Mouse (Mus musculus) spleen, postnatal 14 days (tissue): ENCODE data around the gene 1110012L19Rik.
"Not testable (repeated sequence)": the region's sequence is repeated elsewhere in the genome, so short reads cannot be mapped to it uniquely, and the experiment has no call there.

Source experiments
- DNase-seq, 2 experiments: peaks; one replicate each; pipeline ENCODE4 v3.0.0; 2021 to 2022; ENCODE audit warnings: low spot score in 2 of 2

Gene 1110012L19Rik

DNA sequence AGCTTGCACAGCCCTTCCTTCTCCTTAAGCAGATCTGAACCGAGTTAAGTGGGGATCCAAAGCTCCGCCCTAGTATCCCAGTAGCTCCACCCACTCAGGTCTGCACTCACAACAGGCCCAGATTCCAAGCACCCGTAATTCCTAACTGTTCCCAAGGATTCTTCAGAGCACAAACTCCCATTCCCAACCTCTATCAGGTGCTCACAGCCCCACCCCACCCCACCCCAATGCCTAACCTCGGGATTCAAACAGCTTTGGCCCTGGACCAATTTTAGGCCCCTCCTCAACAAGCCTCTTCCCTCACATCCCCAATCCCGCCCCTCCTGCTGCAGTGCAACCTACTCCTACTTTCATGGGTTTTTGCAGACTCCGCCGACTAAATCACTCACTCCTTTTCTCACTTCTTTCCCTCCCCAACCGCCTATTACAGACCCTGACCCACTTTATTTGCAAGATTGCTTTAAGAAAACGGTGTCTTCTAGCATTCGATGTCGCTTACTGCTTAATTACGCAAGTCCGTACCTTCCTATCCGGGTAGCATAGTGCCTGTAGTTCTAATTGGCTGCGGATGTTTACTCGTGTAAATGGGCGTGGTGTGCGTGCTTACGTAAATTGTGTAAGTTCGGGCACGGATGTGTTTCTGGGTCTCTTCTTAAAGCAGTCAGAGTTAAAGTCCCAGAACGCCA lies at the start of gene 1110012L19Rik:
TSS of gene 1110012L19Rik (plus strand) at position 602 of the 686 bp plus-strand sequence.
- DNase-seq = peak; percentile 11 to 34

DNA sequence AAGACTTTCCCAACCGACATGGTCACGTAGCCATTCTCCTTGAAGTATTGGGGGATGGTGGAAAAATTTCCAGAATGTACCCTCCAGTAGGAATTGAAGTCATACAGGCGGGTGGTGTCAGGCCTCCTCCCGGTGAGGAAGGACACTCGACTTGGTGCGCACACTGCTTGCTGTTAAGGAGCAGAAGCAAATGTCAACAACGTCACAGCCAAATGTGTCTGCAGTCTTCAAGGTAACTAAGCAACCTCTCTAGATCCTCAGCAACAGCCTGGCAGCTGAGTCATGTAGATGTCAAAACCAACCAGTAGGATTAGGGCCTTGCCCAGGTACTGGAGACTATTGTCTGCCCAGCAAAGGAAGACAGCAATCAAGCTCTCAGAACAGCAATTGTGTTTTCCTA lies 22.7 kb upstream of the 1110012L19Rik start:
- no peak for DNase-seq

DNA sequence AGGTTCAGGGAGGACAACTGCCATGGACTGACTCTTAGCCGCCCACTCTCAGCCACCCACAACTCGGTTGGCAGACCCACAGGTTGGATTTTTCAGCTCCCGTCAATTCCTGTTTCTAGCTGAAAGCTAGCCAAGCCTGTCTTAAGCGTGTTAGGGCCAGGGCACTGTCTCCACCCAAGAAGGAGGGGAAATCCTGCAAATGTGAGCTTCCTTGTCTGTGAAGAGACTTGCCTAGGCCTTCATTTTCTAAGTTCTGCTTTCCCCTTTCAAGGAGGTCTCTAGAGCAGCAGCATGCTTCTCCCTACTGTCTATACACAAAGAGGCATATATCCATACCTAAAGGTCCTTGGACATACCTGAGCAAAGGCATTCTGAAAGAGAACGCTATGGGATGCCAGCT lies 22.2 kb upstream of the 1110012L19Rik start:
- no peak for DNase-seq

DNA sequence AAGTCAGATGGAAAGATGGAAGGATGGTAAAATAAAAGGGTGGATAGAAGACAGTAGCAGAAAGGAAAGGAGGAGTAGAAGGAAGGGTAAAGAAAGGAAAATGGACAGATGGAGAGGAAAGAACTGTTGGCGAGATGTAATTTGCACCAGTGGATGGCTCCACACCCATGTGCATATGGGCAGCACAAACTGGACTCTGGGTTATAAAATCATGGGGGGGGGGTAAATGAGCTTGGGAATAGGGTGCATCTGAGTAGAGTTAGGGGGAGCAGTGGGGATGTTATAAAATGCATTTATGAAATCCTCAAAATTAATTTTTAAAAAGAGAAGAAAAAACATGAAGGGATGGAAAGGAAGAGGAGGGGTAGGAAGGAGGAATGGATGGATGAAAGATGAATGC lies 21.5 kb upstream of the 1110012L19Rik start:
- DNase-seq = no peak

DNA sequence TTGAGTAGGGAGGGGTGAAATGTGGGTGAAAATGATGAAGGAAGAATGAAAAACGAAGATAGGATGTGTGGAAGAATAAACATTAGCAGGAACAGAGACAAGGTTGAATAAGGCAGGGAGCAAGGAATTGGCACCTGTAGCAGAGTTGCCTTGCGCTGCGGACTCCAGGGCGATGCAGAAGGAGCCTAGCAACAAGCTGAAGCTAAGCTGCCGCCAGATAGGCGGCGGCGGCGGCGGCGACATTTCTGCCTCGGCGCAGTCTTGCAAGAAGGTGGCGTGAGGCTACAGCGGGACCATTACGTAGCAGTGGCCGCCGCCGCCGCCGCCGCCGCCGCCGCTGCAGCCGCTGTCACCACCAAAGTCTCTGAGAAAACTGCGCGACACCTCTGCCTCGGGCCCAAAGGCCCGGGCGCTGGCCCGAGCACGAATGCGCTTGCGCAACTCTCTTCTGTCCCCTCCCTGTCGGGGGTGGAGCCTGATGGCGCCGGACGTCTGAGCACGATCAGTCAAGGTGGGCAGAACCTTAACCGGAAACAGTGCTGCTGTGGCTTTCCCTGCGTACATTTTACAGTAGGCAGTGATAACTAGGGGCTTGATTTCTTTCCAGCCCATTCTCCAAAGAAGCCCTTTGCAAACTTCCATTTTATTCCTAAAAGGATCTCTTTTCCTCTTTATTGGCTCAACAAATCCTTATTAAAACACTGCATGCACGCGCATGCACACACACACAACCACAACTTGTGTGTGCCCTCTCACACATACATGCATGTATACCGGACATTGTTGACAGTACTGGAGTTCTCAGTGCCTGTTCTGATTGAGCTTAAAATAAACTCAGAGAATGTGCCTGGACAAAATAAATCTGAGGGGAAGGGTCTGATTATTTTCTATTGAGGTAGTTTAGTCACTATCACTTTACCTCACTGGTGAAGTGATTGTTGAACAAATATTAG lies 20.7 kb upstream of the 1110012L19Rik start, which contains the start of gene Ids:
TSS of gene Ids (minus strand) at position 424 of the 953 bp plus-strand sequence.
- peak; percentile 64 to 71 for DNase-seq

DNA sequence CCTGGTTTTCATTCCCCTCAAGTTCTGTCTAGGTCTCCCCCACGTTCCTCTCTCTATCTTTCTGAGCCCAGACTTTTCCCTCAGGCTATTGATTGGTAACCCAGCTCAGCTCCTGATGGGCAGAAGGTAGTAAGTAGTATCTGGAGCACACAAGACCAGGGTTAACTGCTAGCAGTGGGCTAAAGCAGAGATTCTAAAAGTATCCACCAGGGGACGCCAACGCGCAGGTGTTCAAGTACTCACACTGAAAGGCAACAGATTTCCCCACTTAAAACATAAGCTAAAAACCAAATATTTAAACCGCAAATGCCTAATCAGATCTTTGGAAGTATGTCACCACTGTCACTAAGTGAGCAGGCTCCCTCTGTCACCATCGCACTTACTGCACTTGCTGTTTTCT lies 15.9 kb upstream of the 1110012L19Rik start:
- DNase-seq = not testable (repeated sequence)

DNA sequence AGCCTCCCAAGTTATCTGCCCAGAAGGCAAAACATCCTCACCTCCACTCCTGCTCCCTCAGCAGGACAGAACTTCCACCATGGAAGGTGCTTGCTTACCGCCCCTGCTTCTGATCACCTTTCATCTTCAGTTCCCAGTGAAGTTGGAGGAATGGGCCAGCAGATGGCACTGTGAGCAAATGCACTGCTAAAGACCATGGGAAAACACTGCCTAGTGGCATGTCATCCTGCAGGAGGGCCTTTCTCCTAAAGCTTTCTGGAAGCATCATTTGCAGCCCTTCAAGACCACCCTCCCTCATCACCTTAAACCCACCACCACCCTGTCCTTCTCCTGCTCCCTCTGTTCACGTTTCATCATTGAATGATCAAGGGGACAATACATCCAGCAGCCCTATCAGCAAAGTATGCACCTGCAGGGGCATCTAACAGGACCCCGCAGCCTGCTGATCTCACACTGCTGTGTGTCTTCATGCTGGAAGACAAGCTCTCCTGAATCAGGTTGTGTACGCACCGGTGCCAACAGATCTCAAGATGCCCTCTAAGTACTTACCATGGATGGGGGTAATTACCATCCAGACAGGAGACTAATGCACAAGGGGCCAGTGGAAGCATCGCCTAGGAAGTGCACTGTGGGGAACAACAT lies 11.1 kb upstream of the 1110012L19Rik start:
- DNase-seq = not testable (repeated sequence)

DNA sequence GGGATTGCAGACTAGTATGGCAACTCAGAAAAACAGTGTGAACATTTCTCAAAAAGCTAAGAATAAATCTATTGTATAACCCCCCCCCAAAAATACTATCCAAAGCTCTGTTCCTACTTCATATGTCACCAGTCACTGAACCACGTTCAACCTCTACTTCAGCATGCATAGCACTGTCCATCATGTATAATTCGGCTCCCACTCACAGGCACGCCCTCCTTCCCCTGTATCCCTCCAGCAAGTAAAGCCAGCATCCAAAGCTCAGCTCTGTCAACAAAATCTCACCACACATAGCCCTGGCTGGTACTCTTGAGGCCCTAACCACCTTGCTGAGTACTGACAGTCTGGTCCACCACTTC lies 781 bp upstream of the 1110012L19Rik start:
- DNase-seq = no peak

DNA sequence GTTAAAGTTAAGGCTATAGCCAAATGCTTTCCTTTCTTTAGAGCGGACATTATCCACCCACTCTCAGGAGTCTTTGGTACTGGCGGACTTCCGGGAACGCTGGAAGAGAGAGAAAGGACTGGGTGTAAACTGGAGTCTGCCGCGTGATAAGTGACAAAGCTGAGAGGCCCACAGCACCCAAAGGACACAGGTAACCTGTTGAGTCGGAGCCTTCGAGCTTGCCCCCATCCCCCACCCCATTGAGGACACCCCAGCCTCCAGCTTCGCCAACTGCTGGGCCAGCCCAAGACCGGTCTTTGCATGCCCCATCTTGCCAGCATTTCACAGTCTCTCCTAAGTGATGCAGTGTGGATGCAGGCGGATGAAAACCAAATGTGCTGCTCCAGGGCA lies 280 bp downstream of the 1110012L19Rik start:
- DNase-seq = peak in 1 of 2 experiments; percentile 3

DNA sequence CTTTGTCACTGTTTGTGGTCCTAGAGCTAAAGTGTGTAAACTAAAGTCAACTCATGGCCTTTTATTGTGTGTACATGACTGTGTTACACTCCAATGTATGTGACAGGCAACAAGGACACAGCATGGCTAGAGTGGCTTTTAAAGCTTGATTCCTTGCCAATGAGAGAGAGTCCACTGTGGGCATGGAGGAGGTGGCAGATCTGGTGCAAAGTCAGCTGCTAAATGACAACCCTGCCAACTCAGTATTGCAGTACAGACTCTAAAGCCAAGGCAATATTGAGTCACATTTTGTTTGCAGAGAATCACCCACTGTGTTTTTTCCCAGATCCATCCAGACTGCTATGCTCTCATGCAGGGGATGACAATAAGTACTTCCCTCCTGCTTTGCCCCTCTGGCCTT lies 7.0 kb downstream of the 1110012L19Rik start:
- not testable (repeated sequence) for DNase-seq

DNA sequence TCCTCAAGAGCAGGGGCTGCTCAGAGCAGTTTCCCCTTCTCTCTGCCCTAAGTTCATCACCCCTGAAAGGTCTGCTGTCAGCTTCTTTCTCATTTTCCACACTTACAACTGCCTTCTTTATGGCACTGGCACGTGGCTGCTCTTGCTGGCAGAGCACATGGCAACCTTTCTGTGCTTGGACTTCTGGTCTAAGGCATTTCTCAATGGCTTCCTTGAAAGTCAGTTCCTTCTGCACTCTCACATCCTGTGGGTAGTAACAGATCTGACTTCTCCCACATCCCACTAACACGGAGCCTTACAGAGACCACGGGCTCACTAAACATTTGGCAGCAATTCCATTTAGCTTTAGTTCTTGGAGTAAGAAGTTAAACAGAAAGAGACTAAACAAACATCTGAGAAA lies 39.8 kb downstream of the 1110012L19Rik start:
- not testable (repeated sequence) for DNase-seq
